Mouse (Mus musculus) hindlimb bud, embryonic 11.5 days (tissue): Measurements from ENCODE around the gene Rbks.
"Not testable (repeated sequence)": the region's sequence is repeated elsewhere in the genome, so short reads cannot be mapped to it uniquely, and the experiment has no call there.

Experiments used
- DNase-seq: peaks from one replicate; pipeline ENCODE4 v3.0.0-alpha.2; 2012; ENCODE audit warnings: low read depth, low spot score; ENCODE audit errors: extremely low spot score

Rbks gene

DNA sequence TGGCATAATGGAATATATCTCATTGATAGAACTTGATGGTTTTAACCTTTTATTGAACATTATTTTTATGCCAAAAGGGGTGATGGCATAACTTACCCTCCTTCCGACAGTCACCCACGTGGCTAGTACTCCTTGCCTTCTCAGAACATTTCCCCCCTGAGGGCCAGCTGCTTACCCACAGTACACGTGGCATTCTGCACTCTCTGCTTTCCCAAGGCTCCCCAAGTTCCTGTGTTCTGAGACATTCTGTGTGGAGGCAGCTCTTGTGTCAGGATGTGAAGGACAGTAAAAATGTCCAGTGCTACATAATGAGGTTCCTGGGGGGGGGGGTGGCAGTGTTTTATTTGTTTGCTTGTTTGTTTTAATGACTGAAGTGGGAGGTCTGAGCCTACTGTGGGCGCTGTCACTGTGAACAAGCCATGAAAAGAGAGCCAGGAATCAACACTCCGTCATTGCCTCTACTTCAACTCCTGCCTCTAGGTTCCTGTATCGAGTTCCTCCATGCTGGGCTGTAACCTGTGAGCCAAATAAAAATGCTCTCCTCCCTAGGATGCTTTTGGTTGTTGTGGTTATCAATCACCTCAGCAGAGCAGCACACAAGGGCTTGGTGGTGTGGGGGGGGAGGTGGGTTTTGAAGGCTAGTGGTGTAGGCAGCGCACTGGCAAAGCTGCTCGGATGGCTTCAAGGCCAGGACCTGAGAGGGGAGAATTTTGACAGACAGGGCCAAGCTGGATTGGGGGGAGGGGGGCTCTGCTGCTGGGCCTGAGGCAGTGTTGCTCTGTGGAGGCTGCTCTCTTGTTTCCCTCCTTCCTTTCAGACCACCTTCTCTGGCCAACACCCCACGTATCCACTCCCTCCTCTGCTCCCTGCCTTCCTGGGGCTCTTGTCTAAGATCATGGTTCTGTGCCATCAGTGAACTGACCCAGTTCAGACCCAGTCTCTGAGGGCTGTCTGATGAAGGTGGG is 69.6 kb downstream of the Rbks start:
- no peak for DNase-seq

DNA sequence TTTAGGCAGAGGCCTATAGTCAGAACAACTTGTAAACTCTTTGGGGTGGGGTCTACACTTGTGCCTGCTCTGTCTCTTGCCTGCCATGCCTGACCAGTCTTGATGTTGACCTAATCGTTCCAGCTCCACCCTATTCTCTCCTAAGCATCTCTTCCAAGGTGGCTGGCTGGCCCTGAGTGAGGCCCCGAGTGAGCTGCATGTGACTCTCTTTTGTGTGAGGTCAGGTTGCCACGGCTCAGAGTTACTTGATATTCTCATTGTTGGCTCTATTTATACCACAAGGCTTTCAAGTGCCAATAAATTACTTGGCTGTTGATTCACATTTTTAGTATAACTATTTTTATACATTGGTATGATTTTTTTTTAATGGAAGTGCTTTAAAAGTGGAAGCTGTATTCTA is 70.3 kb downstream of the Rbks start:
- DNase-seq = no peak

DNA sequence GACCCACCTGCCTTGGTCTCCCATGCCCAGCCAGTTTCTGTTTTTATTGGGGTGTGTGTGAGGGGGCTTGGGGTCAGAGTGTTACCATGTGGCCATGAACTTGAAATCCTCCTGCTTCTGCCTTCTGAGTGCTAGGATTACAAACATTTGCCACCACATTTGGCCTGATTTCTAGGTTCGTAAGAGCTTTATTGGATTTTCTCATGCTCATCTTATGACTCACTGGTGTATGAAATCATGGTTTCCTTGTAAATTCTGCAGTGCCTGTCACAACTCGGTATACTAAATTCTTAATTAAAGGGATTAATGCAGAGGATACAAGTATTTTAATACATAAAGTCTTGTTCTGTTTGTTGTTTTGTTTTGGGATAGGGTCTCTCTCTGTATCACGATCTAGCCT is 77.1 kb downstream of the Rbks start:
- DNase-seq = no peak

DNA sequence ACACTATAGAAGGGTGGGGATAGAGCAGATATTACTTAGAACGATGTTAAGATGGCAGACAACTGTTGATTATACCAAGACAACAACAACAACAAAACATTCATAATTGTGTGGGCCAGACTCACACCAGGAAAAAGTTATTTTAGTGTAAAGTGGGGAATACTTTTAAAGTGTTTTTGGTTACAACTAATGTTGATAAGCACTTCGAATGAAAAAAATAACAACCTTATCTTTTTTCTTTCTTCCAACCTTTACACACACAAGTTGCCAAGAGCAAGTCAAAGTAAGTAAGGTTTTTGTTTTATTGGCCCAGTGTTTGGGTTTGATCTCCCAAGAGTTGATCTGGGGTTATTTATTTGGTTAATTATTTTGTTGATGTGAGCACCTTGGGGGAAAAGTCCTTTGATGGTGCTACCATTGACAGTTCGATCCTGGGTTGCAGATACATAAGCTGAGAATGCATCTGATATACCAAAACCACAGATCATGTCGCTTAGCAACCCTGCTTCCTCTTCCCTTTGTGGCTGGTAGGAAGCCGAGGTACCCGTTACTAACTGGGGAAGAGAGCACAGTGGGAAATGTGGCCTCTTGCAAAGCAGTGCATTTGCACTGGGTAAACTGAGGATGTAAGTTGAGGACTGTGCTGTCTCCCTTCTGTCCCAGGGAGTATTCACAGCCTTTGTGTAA is 82.9 kb downstream of the Rbks start:
- no peak for DNase-seq

DNA sequence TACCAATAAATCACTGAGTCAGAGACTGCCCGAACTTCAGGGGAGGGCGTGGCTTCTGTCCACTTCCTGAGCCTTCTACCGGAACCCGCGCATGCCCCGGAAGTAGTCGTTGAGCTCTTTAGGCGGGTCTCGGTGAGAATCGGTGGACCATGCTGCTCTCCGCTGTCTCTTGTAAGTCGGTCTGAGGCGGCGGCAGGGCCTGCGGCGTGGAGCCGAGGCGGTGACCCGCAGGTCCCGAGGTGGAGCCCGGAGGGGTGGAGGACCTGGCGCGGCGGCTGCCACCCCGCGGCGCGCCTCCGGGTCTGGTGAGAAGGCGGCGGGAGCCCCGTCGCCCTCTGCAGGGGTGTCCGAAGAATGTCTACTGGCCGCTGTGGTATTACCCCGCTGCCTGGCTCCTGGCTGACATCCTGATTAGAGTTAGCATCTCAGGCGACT is 83.6 kb downstream of the Rbks start:
- DNase-seq = no peak

DNA sequence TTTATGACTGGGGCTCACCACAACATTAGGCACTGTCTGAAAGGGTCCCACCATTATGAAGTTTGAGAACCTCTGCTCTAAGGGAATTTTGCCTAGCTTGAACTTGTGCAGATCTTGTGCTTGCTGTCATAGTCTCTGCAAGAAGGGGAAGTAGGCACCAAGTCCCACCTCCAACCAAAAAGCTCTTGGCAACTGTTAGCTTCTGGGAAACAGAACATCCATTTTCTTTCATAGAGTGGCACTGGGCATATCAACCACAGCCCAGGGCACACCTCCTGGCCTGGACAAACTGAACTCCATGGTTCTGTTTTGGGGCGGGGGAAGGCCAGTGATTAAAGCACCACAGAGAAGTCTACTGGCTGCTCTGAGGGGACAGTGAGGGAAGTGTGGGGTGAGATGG is 86.2 kb downstream of the Rbks start:
- DNase-seq = no peak

DNA sequence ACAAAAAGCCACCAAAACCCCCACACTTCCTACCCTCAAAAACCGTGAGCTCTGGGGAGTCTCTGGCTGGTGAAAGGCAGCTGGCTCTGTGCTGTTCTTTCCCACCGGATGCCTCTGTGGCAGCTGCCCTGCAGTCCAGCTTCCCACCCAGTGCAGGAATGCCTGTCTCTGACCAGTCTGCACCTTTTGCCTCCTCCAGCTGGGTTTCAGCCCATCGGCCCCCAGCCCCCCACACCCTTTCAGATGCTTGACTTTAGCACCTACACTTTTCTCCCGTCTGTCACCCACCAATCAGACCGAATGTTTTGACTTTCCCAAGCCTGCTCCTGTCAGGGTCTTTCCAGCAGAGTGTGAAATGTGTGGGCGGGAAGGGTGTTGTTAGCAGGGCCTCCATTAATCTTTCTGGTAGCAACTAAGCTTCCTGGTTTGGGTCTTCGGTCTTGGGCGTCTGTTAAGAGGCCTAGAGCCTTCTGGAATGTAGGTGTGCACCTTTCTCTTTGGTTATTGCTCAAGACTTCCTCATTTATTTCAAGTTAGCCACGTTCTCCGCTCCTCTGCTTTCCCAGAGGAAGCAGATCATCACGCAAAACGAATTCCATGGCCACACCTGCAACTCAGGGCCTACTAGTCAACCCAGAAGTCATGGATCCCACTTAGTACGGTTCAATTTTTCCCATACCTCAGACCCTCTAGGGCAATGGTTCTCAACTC is 86.9 kb downstream of the Rbks start:
- no peak for DNase-seq

DNA sequence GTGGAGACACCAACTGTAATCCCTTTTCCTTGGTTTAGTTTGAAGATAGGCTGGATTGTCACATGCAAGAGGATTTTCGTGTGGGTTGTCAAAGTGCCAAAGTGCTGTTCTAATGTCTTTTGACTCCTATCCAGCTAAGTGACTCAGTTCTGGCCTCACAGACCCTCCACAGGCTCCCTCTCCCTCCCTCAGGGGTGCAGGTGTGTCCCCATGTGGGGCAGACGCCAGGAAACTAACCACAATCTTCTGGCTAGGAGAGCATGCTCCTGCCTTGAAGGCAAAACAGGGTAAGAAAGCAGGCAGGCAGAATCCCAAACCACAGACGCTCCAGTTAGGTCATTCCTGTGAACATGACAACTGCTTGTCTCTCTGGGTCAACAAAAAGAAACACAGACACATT is 91.3 kb downstream of the Rbks start:
- no peak for DNase-seq

DNA sequence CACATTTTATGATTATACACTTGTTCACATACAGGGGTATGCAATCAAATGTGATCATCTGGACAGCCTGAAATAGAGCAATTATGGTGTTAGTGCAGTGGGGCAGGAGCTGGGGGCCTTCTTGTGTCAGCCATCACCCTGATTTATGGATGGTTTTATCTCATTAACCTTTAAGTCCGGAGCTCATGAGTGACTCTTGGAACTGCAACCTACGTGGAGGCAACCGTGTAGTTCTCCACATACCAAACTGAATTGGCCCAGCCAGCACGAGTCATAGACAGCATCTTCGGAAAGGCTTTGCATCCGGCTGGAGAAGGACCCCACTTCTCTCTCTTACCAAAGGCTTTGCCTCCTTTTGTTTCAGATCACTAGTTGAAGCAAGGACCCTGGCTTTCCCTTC is 93.7 kb downstream of the Rbks start:
- DNase-seq = no peak

DNA sequence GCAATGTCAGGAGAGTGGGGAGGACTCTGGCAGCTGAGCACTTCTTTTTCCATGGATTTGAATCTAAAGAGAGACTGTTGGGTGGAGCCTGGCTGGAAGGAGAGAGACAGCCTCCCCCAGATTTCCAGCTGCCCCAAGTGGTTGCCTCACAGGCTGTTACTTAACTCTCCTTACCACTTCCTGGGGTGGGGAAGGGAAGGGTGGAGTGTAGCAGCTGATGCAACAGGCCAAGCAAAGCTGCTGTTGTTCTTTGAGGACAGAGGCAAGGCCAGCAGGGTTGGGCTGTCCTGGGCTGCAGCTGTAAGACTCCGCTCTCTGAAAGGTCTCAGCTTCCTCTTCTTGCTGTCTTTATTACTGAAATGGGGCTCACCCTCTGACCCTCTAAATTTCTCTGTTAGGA is 95.0 kb downstream of the Rbks start:
- no peak for DNase-seq

DNA sequence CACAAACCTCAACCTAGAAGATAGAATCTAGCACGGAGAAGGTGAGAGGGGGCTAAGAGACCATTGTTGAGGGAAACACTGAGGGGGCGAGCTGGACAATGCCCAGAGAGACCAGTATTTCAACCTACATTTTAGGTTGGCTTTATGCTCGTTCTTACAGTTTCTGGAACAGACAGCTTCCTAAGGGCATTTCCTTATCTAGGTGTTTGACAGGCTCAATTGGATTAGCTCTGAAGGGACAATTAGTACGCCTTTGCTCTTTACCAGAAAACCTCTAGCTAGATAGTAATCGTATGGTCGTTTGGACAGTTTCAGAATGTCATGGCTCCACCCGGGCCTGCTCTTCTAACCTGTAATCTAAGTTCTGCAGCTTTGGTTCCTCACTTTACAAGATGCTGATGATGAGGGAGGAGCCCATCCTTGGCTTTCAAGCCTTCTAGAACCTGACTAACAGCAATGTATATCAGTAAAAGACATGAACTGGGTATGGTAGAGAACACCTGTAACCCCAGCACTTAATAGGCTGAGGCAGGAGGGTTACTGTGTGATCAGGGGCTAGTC is 96.2 kb downstream of the Rbks start:
- DNase-seq = no peak

DNA sequence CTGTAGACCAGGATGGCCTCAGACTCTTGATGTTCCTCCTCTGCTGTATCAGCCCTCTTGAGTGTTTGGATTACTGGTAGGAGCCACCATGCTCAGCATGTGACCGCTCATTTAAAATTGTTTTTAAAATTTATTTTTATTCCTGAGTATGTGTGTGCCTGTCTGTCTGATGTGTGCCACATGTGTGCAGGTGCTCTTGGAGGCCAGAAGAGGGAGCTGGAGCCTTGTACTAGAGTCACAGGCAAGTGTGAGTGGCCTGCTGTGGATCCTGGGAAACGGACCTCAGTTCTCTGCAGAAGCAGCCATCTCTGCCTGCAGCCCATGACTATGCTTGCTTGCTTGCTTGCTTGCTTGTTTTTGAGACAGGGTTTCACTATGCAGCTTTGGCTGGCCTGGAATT is 98.3 kb downstream of the Rbks start:
- DNase-seq = no peak

DNA sequence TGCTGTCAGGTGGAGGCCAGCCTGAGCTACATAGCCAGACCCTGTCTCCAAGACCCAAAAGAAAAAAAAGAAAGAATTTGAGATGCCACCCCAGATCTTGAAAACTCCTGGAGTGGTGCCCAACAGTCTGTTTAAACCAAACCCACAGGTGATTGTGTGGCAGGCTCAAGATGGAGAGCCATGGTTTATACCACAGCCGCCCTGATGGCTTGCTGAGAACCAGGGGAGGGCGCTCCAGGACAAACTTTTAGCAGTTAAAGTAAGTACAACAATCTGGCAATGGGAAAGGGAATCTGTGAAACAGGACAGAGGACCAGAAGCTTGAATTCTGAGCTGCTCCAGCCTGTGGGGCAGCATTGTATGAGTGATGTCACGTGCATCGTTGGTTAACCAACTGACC is 98.8 kb downstream of the Rbks start:
- DNase-seq = no peak

DNA sequence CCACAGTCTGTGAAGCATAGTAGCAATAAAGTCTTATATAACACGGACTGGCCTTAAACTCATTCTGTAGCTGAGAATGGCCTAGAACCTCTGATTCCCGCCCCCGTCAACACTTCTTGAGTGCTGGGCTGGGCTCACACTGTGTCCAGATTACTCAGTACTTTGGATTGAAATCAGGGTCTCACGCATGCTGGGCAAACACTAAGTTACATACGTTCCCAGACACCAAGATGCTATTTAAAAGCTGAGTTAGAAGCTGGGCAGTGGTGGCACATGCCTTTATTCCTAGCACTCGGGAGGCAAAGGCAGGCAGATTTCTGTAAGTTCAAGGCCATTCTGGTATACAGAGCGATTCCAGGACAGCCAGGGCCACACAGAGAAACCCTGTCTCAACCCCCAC is 99.3 kb downstream of the Rbks start:
- no peak for DNase-seq

DNA sequence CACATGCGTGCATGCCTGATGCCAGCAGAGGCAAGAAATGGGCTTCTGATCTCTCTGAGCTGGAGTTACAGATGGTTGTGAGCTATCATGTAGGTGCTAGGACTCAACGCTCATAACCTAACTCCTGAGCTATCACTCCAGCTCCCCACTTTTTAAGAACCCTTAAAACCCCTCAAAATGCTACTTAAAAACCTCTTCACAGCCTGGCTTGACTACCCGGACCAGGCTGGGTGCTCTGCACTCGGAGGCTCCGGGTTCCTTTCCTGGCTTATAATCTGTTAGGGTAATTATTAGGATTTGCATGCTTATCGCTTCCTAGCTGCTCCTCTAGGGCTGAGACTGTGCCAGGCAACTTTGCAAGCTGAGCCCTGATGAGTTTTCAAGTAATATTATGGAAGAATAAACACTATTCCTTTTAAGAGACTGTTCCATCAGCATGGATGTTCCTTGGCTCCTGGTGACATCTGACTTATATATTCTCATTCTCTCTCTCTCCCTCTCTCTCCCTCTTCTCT is 99.9 kb downstream of the Rbks start:
- DNase-seq = no peak

DNA sequence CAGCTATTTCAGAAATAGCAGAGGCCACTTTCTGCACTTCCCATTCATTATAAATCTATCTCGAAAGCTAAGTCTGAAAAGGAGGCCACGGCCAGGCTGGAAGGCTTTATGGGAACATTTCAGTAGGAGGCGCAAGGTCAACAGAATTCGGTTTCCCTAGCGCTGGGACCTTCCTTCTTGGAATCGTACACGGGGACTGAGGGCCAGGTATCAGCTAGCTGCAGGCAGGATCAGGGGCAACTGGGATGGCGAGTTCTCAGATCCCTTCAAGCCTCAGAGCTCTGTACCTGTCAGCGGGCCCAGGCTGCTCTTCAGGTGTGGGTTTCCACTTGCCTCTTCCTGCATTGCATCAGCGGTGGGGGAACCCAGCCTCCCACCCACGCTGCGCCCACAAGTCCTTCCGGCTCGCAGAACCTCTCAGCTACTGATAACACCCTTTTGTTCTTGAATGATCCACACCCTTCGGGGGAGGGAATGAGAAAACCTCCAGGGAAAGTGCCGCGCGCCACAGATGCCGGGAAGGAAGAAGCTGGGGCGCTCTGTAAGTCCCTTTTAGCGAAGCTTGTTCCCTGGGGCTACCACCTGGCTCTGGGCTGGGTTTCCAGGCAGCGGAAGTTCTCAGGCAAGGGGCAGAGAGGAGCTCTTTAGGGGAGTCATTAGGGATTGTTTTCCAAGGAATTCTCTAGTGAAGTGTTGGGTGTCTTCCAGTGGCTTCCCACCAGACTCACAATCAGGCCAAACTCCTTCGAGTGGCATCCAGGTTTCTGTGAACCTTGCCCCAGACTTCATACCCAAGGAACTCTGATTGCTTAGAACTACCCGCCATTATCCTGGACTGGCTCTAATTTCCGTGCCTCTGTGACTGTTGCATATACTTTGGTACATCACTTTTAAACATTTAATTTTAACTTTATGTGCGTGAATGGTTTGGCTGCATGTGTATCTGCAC is 100.7 kb downstream of the Rbks start, which contains the start of gene Mrpl33:
Gene Mrpl33 (plus strand): TSS at position 455 of the 949 bp plus-strand sequence.
- no peak for DNase-seq

DNA sequence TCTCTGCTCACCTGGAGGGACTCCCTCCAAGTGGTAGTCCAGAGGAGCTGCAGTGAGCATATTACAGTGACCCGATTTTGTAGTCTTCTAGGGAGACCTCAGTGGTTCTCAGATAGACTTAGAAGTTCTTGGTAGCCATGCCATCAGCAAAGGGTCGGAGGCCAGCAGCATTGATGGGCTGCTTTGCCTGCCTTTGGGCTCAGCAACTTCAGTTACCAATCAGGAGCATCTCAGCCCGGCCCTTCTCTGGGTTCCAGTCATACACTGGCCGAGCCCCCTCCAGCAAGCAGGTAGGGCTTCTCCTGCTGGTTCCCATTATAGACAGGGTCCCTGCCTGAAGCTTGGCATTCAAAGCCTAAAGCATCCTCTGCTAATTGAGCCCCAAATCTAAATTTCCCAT is 101.6 kb downstream of the Rbks start:
- no peak for DNase-seq

DNA sequence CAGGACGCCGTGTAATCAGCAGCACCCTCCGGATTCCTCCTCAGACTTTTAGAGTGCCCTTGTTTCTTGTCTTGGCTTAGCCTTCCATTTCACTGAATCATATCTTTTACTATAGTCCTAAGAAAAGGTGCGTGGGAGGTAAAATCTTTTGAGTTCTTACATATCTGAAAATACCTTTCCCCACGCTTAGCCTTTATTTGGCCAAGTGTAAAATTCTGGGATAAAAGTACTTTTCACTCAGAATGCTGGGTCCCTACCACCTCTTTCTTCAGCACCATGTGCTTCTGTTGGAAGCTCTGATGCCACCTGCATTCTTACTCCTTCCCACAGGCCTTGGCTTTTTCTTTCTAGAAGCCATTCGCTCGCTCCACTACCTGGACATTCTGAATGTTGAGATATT is 106.3 kb downstream of the Rbks start:
- DNase-seq = no peak

DNA sequence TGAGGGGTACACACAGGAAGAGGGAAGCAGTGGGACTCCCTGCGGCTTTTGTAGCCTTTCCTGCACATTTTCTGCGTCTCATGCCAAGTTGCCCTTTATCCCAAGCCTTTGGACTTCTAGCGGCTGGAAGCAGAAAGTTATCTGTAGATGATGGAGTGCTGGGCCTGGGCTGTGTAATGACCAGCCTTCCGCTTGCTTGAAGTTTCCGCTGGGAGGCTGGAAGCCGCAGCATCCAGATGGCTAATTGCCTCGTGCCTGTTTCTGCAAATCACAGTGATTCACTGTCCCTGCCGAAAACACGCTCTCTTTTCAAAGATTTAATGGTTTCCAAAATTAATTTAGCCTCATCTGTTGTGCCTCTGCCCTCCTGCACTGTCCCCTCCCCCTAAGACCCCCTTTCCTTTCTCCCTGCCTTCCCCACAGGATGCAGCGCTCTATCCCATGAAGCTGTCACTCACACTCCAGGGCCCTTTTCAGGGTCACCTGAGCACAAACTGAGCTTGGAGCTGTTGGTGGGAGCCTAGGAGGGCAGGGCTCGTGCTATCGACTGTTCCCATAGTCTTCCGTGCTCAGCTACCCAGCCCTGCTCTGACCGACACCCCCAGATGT is 107.6 kb downstream of the Rbks start:
- no peak for DNase-seq

DNA sequence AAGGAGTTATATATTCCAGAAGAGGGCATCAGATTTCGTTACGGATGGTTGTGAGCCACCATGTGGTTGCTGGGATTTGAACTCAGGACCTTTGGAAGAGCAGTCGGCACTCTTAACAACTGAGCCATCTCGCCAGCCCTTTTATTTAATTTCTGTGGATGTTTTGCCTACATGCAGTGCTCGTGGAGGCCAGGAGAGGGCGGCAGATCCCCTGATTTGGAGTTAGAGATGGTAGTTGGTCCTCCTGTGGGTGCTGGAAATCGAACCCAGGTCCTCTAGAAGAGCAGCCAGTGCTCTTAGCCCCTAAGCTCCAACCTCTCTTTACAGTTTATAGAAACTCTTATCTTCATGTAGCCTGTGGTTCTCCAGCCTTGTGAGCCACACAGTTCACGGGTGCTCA is 108.8 kb downstream of the Rbks start:
- not testable (repeated sequence) for DNase-seq
